Mouse (Mus musculus): ENCODE results near the gene Yaf2. TPM values are rescaled to one million over a fixed set of nuclear protein-coding genes. Genes with fewer than 3 reads are reported as not detected.

Yaf2 gene
- polyA plus RNA-seq, 1 experiment from 2014 or later, result 85.6 TPM

GRCm38 (mm10) chr15:93265728-93266127 is 71.0 kb downstream of the Yaf2 start:
- Histone ChIP-seq H3K27ac (ENCODE audit: low read depth, low read length) (no peak overlapping the region), H3K4me3 (ENCODE audit: low read length) (no peak overlapping the region), H3K4me2 (ENCODE audit: low read length) (no peak overlapping the region), H3K4me1 (ENCODE audit: control insufficient read depth, insufficient read depth, low read depth, low read length) (peaks cover 4% of the 10 kb centered on the region; the same call in 1 of the 2 replicates), H3K9ac (ENCODE audit: low read depth, low read length) (no peak overlapping the region), H3K9me3 (ENCODE audit: control insufficient read depth, low read length) (no peaks in the 10 kb centered on the region), H3K36me3 (ENCODE audit: control insufficient read depth, insufficient read depth, low read length) (no peaks in the 10 kb centered on the region), H3K27me3 (replicated peaks; ENCODE audit: control insufficient read depth, insufficient read depth, low read length) (no peaks in the 10 kb centered on the region)
- WGBS, result 41% methylated on average over 2 of the region's 2 CpGs
- no peak for ATAC-seq

GRCm38 (mm10) chr15:93265231-93265630 is 71.5 kb downstream of the Yaf2 start:
- Histone ChIP-seq H3K9ac (ENCODE audit: low read depth, low read length) (no peak overlapping the region), H3K4me1 (ENCODE audit: control insufficient read depth, insufficient read depth, low read depth, low read length) (peaks cover 4% of the 10 kb centered on the region; the same call in 1 of the 2 replicates), H3K4me2 (ENCODE audit: low read length) (no peak overlapping the region), H3K9me3 (ENCODE audit: control insufficient read depth, low read length) (no peaks in the 10 kb centered on the region), H3K27ac (ENCODE audit: low read depth, low read length) (no peak overlapping the region), H3K36me3 (ENCODE audit: control insufficient read depth, insufficient read depth, low read length) (no peaks in the 10 kb centered on the region), H3K4me3 (ENCODE audit: low read length) (no peak overlapping the region), H3K27me3 (replicated peaks; ENCODE audit: control insufficient read depth, insufficient read depth, low read length) (no peaks in the 10 kb centered on the region)
- 90% methylated on average over 3 of the region's 3 CpGs for WGBS
- ATAC-seq, result no peak

GRCm38 (mm10) chr15:93264221-93264620 is 72.5 kb downstream of the Yaf2 start:
- H3K36me3 ChIP-seq (ENCODE audit: control insufficient read depth, insufficient read depth, low read length), result no peaks in the 10 kb centered on the region
- WGBS, result 85% methylated on average over 3 of the region's 3 CpGs
- H3K4me1 ChIP-seq (ENCODE audit: control insufficient read depth, insufficient read depth, low read depth, low read length), result peaks cover 4% of the 10 kb centered on the region; the same call in 1 of the 2 replicates

GRCm38 (mm10) chr15:93263566-93263965 is 73.2 kb downstream of the Yaf2 start:
- no peak overlapping the region for H3K9ac ChIP-seq (ENCODE audit: low read depth, low read length)
- 91% methylated on average over 7 of the region's 7 CpGs for WGBS
- ATAC-seq, result no peak

More at GRCm38 (mm10) chr15:93264221-93264620, 72.5 kb downstream of the Yaf2 start:
- no peak overlapping the region for H3K4me3 ChIP-seq (ENCODE audit: low read length)
- H3K9ac ChIP-seq (ENCODE audit: low read depth, low read length), result no peak overlapping the region
- no peak overlapping the region for H3K27ac ChIP-seq (ENCODE audit: low read depth, low read length)
- no peaks in the 10 kb centered on the region for H3K27me3 ChIP-seq (replicated peaks; ENCODE audit: control insufficient read depth, insufficient read depth, low read length)
- no peaks in the 10 kb centered on the region for H3K9me3 ChIP-seq (ENCODE audit: control insufficient read depth, low read length)
- H3K4me2 ChIP-seq (ENCODE audit: low read length), result no peak overlapping the region
- ATAC-seq, result no peak

GRCm38 (mm10) chr15:93262818-93263217 is 73.9 kb downstream of the Yaf2 start:
- Histone ChIP-seq H3K27me3 (replicated peaks; ENCODE audit: control insufficient read depth, insufficient read depth, low read length) (no peaks in the 10 kb centered on the region), H3K9ac (ENCODE audit: low read depth, low read length) (no peak overlapping the region), H3K4me1 (ENCODE audit: control insufficient read depth, insufficient read depth, low read depth, low read length) (peaks cover 4% of the 10 kb centered on the region; the same call in 1 of the 2 replicates), H3K4me2 (ENCODE audit: low read length) (no peak overlapping the region), H3K9me3 (ENCODE audit: control insufficient read depth, low read length) (no peaks in the 10 kb centered on the region), H3K27ac (ENCODE audit: low read depth, low read length) (no peak overlapping the region), H3K4me3 (ENCODE audit: low read length) (no peak overlapping the region), H3K36me3 (ENCODE audit: control insufficient read depth, insufficient read depth, low read length) (no peaks in the 10 kb centered on the region)
- no peak for ATAC-seq
- 74% methylated on average over 5 of the region's 5 CpGs for WGBS

More at GRCm38 (mm10) chr15:93263566-93263965, 73.2 kb downstream of the Yaf2 start:
- no peak overlapping the region for H3K27ac ChIP-seq (ENCODE audit: low read depth, low read length)
- no peaks in the 10 kb centered on the region for H3K9me3 ChIP-seq (ENCODE audit: control insufficient read depth, low read length)
- no peaks in the 10 kb centered on the region for H3K27me3 ChIP-seq (replicated peaks; ENCODE audit: control insufficient read depth, insufficient read depth, low read length)
- no peak overlapping the region for H3K4me2 ChIP-seq (ENCODE audit: low read length)
- no peak overlapping the region for H3K4me3 ChIP-seq (ENCODE audit: low read length)
- H3K4me1 ChIP-seq (ENCODE audit: control insufficient read depth, insufficient read depth, low read depth, low read length), result peaks cover 4% of the 10 kb centered on the region; the same call in 1 of the 2 replicates
- no peaks in the 10 kb centered on the region for H3K36me3 ChIP-seq (ENCODE audit: control insufficient read depth, insufficient read depth, low read length)

- 85% methylated on average over 5 of the region's 5 CpGs for WGBS
- H3K36me3 ChIP-seq (ENCODE audit: control insufficient read depth, insufficient read depth, low read length), result peaks cover 2% of the 10 kb centered on the region; the same call in 1 of the 2 replicates
- H3K9ac ChIP-seq (ENCODE audit: low read depth, low read length), result no peak overlapping the region
- no peak overlapping the region for H3K27ac ChIP-seq (ENCODE audit: low read depth, low read length)
- peaks cover 4% of the 10 kb centered on the region; the same call in 1 of the 2 replicates for H3K4me1 ChIP-seq (ENCODE audit: control insufficient read depth, insufficient read depth, low read depth, low read length)
- no peak overlapping the region for H3K4me2 ChIP-seq (ENCODE audit: low read length)
- no peaks in the 10 kb centered on the region for H3K9me3 ChIP-seq (ENCODE audit: control insufficient read depth, low read length)
- no peaks in the 10 kb centered on the region for H3K27me3 ChIP-seq (replicated peaks; ENCODE audit: control insufficient read depth, insufficient read depth, low read length)
- no peak overlapping the region for H3K4me3 ChIP-seq (ENCODE audit: low read length)
- ATAC-seq, result no peak
These were observed 74.5 kb downstream of the Yaf2 start for GRCm38 (mm10) chr15:93262274-93262673.

- Histone ChIP-seq H3K9me3 (ENCODE audit: control insufficient read depth, low read length) (no peaks in the 10 kb centered on the region), H3K36me3 (ENCODE audit: control insufficient read depth, insufficient read depth, low read length) (peaks cover 7% of the 10 kb centered on the region), H3K4me2 (ENCODE audit: low read length) (no peak overlapping the region), H3K4me1 (ENCODE audit: control insufficient read depth, insufficient read depth, low read depth, low read length) (no peaks in the 10 kb centered on the region), H3K27me3 (replicated peaks; ENCODE audit: control insufficient read depth, insufficient read depth, low read length) (no peaks in the 10 kb centered on the region), H3K27ac (ENCODE audit: low read depth, low read length) (no peak overlapping the region), H3K4me3 (ENCODE audit: low read length) (no peak overlapping the region), H3K9ac (ENCODE audit: low read depth, low read length) (no peak overlapping the region)
- no peak for ATAC-seq
- WGBS, result 72% methylated on average over 8 of the region's 8 CpGs
These were observed 76.8 kb downstream of the Yaf2 start for GRCm38 (mm10) chr15:93259933-93260332.

- Histone ChIP-seq H3K4me2 (ENCODE audit: low read length) (no peak overlapping the region), H3K36me3 (ENCODE audit: control insufficient read depth, insufficient read depth, low read length) (peaks cover 7% of the 10 kb centered on the region), H3K9ac (ENCODE audit: low read depth, low read length) (no peak overlapping the region), H3K9me3 (ENCODE audit: control insufficient read depth, low read length) (no peaks in the 10 kb centered on the region), H3K27me3 (replicated peaks; ENCODE audit: control insufficient read depth, insufficient read depth, low read length) (no peaks in the 10 kb centered on the region), H3K4me3 (ENCODE audit: low read length) (no peak overlapping the region), H3K4me1 (ENCODE audit: control insufficient read depth, insufficient read depth, low read depth, low read length) (no peaks in the 10 kb centered on the region), H3K27ac (ENCODE audit: low read depth, low read length) (no peak overlapping the region)
- WGBS, result 85% methylated on average over 10 of the region's 10 CpGs
- no peak for ATAC-seq
These were observed 81.4 kb downstream of the Yaf2 start for GRCm38 (mm10) chr15:93255295-93255694.

- no peak overlapping the region for H3K27ac ChIP-seq (ENCODE audit: low read depth, low read length)
- no peak overlapping the region for H3K9ac ChIP-seq (ENCODE audit: low read depth, low read length)
- no peaks in the 10 kb centered on the region for H3K27me3 ChIP-seq (replicated peaks; ENCODE audit: control insufficient read depth, insufficient read depth, low read length)
- 79% methylated on average over 8 of the region's 8 CpGs for WGBS
- no peak overlapping the region for H3K4me2 ChIP-seq (ENCODE audit: low read length)
- H3K4me1 ChIP-seq (ENCODE audit: control insufficient read depth, insufficient read depth, low read depth, low read length), result no peaks in the 10 kb centered on the region
- H3K9me3 ChIP-seq (ENCODE audit: control insufficient read depth, low read length), result no peaks in the 10 kb centered on the region
- peaks cover 7% of the 10 kb centered on the region for H3K36me3 ChIP-seq (ENCODE audit: control insufficient read depth, insufficient read depth, low read length)
- no peak overlapping the region for H3K4me3 ChIP-seq (ENCODE audit: low read length)
- no peak for ATAC-seq
These were observed 83.6 kb downstream of the Yaf2 start for GRCm38 (mm10) chr15:93253172-93253571.

- H3K36me3 ChIP-seq (ENCODE audit: control insufficient read depth, insufficient read depth, low read length), result peaks cover 6% of the 10 kb centered on the region
- no peaks in the 10 kb centered on the region for H3K4me1 ChIP-seq (ENCODE audit: control insufficient read depth, insufficient read depth, low read depth, low read length)
- H3K4me3 ChIP-seq (ENCODE audit: low read length), result no peak overlapping the region
- H3K4me2 ChIP-seq (ENCODE audit: low read length), result no peak overlapping the region
- ATAC-seq, result no peak
- no peak overlapping the region for H3K9ac ChIP-seq (ENCODE audit: low read depth, low read length)
- H3K27ac ChIP-seq (ENCODE audit: low read depth, low read length), result no peak overlapping the region
- WGBS, result 86% methylated on average over 6 of the region's 6 CpGs
- H3K27me3 ChIP-seq (replicated peaks; ENCODE audit: control insufficient read depth, insufficient read depth, low read length), result no peaks in the 10 kb centered on the region
- H3K9me3 ChIP-seq (ENCODE audit: control insufficient read depth, low read length), result no peaks in the 10 kb centered on the region
These were observed 84.3 kb downstream of the Yaf2 start for GRCm38 (mm10) chr15:93252396-93252795.
